Mouse (Mus musculus): ENCODE data around the gene Rtl5. TPM values are rescaled to one million over a fixed set of nuclear protein-coding genes. Genes with fewer than 3 reads are reported as not detected.

Gene Rtl5
- polyA plus RNA-seq, 1 experiment = 24.8 TPM

DNA sequence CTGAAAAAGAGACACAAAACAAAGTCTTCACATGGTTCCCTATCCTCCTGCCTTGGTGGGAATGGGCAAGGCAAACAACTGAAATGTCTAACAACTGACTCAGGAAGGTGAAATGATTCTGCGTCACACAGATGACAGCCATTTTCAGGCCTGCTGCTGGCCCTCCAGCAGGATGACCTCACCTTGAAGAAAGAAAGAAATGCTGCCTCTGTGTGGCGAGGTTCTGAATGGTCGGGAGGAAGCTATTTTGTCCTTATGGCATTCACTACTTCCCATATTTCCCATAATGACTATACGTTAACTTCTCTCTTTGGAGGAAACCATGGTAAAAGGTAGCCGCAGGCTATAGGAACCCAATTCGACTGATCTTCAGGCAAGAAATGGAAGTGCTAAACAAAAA is 4.0 kb downstream of the Rtl5 start:
- peak in 1 of 2 experiments; percentile 34 for DNase-seq (ENCODE audit: extremely low spot score in 1 of 2, low spot score in 1 of 2)

DNA sequence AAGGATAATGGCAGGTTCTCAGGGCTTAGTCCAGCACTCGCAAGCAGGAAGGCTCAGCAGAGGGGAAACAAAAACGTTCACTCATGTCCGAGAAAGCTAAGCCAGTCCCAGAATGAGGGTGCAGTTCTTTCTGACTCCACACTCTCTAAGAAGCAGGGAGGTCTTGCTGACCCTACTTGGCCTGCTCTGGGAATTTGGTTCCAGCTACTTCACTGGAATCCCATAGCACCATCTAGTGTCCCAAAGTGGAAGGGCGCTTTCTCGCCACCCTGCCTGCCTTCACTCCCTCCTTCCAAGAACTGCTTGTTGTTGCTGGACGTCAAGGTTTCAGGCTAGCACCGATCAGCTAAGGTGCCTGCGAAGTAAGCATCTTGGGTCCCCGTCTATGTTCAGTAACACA is 5.0 kb downstream of the Rtl5 start:
- DNase-seq (ENCODE audit: extremely low spot score in 1 of 2, low spot score in 1 of 2) = peak; percentile 42 to 88

DNA sequence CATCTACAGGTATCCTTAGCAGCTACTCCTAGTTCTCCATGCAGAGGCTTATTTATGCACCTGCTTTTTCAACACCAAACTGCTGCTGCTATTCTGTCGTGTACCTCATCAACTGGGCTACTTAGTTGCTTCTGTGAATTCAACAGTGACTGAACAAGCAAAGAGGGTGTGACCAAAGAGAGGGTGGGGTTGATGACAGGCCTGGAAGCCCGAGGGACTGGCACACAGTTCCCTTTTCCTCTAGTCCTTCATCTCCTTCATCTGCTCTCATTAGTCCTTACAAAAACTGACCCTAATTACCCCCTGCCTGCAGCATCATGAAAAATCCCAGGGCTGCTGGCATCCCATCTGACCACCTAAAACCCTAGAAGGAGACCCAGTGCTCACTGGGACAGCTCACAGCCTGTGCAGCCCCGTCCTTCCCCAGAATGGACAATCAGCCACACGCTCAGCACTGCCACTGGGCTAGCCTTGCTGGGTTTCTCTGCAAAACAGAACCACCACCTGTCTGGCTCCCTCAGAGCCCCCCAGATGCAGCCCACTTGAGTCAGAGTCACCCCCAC is 5.8 kb downstream of the Rtl5 start:
- no peak for DNase-seq (ENCODE audit: extremely low spot score in 1 of 2, low spot score in 1 of 2)

DNA sequence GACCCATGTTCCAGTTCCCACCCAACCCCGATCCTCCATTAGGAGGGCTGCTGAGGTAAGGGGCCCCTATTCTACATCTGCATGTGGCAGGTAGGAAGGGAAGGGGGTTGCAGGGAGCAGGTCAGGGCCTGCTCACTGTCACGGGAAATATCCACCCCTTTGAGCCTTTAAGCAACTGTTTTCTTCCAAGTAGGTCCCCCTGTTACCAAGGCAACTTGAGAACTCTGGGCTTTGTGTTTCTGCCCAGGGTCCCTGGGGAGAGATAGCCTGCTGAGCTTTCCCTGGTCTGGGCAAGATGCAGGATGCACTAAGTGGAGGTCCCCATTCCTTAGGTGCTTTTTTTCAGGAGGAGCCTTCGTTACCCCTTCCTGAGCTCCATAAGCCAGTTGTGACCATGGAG is 7.0 kb downstream of the Rtl5 start:
- no peak for DNase-seq (ENCODE audit: extremely low spot score in 1 of 2, low spot score in 1 of 2)

DNA sequence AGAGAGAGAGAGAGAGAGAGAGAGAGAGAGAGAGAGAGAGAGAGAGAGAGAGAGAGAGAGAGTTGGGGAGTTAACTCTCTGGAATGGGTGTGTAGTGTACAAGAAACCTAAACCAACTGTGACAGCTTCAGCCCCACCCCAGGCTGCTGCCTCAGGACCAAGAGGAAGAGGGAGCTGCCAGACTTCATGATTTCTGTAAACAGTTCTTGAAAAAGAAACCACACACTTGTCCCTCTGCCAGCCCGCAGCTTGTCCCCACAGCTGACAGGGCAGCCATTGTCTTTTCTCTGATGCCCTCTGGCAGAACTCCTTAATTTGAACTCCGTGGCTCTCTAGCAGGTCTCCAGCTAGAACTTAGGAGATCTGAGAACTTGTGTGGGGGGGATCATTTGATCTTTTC is 10.2 kb downstream of the Rtl5 start:
- peak in 1 of 2 experiments; percentile 23 for DNase-seq (ENCODE audit: extremely low spot score in 1 of 2, low spot score in 1 of 2)

DNA sequence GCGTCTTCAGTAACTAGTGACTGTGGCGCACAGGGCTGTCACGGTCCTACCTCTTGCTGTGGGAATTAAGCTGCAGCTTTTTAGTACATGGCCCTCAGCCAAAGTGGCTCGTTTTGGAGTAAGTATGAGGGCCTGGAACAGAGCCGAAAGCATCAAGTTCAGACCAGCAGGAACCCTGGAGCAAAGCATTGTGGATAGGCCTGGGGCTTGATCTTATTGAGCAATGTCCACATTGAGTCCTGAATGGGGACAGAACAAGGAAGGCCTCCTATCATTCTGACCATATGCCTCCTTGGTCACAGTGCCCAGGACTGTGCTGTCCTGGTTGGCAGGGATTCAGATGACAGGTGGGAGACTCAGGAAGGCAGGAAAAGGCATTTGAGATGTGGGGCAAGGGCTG is 10.9 kb downstream of the Rtl5 start:
- no peak for DNase-seq (ENCODE audit: extremely low spot score in 1 of 2, low spot score in 1 of 2)

DNA sequence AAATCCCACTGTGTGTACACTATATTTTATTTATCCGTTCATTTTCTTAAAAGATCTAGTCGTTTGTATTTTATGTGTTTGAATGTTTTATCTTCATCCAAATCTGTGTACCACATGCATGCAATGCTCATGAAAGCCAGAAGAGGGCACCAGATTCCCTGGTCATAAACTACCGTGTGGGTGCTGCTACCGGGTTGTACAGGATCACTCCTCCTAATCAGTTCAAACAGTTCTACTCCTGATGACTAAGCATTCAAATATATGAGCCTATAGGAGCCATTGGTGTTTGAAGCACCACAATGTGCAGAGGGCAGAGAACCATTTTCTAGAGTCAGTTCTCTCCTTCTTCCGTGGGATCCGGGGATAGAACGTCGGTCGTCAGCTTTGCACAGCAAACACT is 11.7 kb downstream of the Rtl5 start:
- no peak for DNase-seq (ENCODE audit: extremely low spot score in 1 of 2, low spot score in 1 of 2)

DNA sequence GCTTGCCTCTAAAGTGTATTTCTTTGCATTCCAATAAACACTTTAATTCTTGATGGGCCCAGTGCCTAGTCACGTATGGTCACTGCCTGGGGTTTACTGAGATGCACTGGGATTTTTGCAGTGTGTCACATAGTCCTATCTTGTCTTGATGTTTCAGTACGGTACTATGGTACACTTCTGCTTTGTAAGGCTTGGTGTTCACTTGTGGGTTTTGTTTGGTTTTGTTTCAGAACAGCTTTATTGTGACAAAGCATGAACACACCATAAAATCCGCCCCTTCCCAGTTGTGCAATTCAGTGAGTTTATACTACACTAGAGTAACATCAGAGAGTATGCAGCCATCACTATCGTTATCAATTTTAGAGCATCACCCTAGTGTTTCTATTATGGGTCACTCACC is 17.1 kb downstream of the Rtl5 start:
- no peak for DNase-seq (ENCODE audit: extremely low spot score in 1 of 2, low spot score in 1 of 2)

DNA sequence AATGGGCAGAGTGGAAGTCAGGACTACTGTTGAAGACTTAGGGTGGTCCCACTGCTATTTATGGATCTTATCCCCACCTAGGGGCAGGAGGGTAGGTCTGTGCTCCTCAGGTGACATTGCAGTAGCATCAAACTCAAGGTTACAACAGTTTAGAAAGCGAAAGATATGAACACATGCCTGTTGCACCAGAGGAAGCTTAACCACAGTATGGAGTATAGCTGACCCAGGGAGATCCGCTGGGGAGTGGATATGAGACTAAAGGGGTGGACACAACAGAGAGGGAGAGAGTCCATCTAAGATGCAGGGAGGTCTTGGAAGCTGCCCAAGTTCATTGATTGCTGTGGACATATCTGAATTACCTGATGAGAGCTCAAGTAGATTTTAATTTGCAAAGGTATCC is 17.7 kb downstream of the Rtl5 start:
- no peak for DNase-seq (ENCODE audit: extremely low spot score in 1 of 2, low spot score in 1 of 2)

DNA sequence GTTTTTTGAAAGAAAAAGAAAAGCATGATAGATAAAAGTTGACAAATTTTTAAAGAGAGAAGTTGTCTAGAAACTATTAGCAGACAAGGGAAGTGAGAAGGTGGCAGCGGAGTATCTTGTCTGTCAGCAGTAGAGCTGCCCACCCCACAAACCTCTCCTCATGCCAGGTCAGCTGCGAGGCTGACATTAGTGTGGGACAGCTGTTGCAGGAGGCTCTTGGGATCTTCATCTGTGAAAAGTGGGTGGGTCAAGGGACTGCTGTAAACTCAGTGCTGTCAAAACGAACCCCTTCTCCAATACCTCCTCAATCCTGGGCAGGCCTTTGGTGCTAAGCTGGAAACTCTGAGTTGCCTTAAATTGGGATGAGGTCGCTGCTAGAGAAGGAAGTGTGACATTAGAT is 19.9 kb downstream of the Rtl5 start:
- DNase-seq (ENCODE audit: extremely low spot score in 1 of 2, low spot score in 1 of 2) = no peak

DNA sequence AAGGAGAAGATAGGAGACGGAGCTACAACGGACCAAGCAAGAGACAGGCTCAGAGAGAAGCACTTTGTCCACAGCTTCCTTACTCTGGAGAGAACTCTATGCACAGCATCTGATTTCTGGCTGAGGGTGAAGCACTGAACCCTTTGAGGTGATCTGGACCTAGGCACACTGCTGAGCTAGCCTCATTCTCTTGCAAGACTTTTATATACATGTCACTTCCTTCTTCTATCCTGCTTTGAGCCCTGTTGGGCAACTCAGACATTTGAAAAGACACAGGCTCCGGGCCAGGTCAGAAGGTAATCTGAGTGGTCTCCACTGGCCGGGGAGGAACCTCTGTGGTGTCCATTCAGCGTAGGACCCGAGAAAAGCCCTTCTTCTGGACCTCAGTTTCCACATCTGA is 20.6 kb downstream of the Rtl5 start:
- DNase-seq (ENCODE audit: extremely low spot score in 1 of 2, low spot score in 1 of 2) = no peak

DNA sequence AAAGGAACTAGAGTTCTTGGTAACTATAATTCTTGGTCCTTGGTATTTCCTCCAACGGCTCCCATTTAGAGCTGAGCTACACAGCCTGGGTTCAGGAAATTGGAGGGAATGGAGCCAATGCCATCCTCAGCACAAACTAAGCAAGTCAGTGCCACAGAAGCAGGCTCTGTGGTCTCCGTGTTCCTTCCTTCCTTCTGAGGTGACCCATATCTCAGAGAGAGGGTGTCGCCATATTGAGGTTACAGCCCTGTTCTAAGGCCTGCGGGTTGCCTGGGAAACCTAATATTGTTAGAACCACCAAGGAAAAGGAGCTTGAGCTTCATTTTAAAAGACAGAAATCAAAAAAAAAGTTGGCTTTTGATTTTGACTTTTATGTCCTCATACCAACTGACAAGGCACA is 28.7 kb downstream of the Rtl5 start:
- DNase-seq (ENCODE audit: extremely low spot score in 1 of 2, low spot score in 1 of 2) = no peak

DNA sequence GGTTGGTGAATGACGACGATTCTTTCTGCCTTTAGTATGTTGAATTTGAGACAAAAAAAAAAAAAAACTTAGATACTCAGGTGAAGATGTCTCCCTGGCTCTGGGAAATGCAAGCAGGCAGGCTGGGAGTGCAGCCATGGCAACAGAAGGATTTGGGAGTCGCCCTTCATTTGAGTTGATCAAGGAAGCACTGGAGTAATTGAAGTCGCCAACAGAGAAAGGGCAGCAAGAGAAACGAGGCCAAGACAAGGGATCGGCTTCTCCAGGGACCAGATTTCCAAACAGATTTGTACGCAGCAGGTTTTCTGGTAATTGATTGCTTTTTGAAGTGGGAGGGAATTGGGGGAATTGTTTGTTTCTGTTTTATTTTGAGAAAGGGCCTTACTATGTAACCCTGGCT is 29.5 kb downstream of the Rtl5 start:
- DNase-seq (ENCODE audit: extremely low spot score in 1 of 2, low spot score in 1 of 2) = no peak

DNA sequence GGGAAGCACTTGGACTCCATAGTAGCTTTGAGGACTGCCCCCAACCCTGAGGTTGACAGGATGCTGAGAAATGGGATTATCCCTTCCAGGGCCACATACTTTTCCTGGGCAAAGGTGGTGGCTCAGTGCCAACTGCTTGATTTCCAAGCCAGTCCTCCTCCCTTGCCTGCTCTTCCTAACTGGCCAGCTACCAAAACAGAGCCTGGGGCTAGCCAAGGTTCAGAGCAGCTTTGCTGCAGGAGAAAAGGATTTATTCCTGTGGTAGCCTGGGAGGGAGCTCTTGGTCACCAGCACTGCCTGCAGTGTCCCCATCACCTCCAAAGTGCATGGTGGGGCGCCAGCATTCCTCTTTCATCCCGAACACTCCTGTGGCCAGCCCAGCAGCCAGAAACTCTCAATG is 33.6 kb downstream of the Rtl5 start:
- no peak for DNase-seq (ENCODE audit: extremely low spot score in 1 of 2, low spot score in 1 of 2)

DNA sequence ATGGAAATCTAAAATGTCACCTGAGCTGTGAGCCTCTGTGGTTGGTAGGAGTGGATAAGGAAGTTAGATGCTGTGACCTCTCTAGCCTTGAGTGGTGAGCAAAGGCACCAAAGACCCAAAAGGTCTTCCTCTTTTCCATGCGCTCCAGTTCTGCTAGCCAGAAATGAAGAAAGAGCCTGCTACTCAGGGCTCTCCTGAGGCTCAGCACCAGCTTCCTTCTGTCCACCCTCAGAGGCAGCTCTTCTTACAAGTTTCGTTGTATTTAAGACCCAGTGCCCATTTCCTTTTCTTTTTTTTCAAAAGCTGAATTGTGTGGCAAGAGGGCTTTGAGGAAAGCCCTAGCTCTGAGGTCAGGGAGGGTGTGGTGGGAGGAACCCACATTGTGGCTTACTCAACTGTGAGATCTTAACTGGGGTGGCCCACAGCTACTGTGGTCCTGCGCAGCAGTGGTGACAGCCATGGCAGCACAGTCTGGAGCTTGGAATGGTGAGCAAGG is 34.2 kb downstream of the Rtl5 start:
- DNase-seq (ENCODE audit: extremely low spot score in 1 of 2, low spot score in 1 of 2) = no peak

DNA sequence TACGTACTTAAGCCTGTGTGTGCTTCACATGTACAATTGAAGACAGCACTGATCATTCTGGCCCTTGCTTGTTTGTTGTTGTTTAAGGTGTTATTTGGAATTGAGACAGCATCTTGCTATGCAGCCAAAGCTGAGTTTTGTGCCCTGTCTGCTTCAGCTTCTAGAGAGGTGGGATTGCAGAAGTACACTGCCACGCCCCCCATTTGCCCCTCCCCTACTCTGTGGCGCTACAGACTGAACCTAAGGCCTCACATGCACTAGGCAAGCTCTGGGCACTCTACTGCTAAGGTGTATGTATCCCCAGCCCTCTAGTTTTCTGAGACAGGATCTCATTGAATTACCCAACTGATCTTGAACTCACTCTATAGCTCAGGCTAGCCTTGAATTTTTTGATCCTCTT is 35.4 kb downstream of the Rtl5 start:
- no peak for DNase-seq (ENCODE audit: extremely low spot score in 1 of 2, low spot score in 1 of 2)

DNA sequence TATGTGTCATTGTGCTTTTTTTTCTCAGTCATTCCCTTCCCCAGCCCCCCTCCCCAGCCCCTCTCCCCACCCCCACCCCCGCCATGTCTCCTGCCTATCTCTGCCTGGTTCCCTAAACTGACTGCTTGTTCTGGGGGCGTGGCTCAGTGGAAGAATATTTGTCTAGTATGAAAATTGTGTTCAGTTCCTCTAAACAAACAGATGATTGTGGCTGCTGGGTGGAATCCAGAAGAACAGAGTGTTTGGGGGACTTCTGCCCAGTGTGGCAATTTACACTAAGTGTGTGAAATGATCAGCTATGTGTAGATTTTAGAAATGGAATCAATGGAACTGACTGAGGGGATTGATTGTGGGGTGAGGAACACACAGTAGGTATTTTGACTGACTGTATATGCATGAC is 37.5 kb downstream of the Rtl5 start:
- DNase-seq (ENCODE audit: extremely low spot score in 1 of 2, low spot score in 1 of 2) = no peak

DNA sequence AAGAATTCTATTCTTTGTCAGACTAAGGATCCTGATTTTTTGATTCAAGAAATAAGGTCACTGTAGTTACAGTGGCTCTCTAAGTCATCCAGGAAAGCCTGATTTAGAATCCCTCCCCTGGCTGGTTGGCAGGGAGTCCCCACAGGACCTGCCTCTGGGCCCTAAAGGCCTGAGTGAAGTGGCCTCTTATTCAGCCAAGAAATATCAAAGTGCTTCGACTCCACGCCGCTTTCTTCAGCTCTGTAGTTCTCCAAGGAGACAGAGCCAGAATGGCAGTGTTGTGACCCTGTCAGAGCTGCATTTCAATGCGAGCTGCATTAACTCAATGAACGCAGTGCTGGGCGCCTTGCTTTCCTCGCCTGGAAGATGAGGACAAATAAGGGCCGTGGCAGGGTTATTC is 38.7 kb downstream of the Rtl5 start:
- DNase-seq (ENCODE audit: extremely low spot score in 1 of 2, low spot score in 1 of 2) = no peak

DNA sequence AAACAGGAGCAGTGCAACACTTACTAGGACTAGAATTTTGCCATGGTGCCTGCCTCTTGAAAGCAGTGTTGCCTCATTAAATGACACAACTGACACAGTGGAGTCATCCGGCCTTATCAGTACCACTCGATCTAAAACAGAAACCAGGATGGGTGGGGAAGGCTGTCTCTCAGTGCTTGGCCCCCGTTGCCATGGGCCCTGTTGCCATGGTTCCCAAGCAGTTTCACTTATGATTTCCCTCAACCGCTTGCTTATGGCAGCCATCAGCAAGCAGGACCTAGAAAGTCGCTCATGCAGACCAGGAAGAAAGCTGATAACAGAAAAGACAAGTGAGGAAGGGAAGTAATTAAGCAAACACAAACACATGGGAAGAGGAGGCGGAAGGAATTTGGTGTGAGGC is 39.3 kb downstream of the Rtl5 start:
- DNase-seq (ENCODE audit: extremely low spot score in 1 of 2, low spot score in 1 of 2) = no peak

DNA sequence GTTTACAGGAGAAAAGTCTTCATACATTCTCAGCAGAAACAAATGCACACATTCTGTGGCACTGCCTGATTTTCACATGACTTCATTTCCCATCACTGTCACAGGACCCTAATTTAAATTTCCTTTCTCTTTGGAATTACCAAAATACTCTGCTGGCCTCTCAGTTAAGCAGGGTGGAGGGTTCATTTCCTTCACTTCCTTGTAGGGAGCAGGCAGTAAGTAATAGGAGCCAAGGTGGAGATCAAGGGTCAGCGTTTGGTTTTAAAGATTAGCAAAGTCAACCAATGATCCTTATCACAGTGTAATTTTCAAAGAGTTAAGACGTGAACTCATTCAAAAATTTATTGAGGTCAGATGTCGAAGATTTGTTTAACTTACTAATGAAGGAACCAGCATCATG is 46.1 kb downstream of the Rtl5 start:
- DNase-seq (ENCODE audit: extremely low spot score in 1 of 2, low spot score in 1 of 2) = no peak

DNA sequence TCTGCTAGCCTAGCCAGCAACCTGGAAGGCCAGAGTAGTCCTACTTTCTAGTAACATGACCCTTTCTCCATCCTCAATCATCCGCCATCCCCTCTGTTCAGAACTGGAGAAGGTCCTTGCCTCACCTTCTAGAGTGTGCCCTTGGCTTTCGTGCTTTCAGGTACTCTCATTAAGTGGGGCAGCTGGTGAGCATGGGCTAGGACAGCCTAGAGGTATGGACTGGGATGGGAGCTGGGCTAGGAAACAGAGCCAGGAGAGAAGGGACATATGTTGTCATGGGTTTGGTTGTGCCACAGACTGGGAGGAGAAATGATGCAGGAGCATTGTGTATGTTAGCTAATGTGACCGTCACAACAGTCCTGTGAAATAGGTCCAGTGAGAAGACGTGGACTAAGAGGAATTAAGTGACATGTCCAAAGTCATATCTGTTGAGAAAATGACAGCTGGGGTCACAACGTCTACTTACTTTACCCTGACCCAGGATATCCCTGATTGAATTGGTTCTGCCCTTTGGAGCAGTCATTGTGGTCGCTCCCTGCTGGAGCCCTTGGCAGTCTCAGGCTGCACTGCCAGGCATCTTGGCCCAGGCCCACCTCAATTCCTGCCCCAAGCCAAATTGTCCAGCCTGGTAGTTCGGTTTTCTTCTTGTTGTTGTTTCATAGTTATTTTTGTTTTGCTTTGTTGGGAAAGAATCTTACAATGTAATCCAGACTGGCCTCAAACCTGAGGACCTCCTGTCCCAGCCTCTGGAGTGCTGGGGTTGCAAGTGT is 51.4 kb downstream of the Rtl5 start:
- no peak for DNase-seq (ENCODE audit: extremely low spot score in 1 of 2, low spot score in 1 of 2)

DNA sequence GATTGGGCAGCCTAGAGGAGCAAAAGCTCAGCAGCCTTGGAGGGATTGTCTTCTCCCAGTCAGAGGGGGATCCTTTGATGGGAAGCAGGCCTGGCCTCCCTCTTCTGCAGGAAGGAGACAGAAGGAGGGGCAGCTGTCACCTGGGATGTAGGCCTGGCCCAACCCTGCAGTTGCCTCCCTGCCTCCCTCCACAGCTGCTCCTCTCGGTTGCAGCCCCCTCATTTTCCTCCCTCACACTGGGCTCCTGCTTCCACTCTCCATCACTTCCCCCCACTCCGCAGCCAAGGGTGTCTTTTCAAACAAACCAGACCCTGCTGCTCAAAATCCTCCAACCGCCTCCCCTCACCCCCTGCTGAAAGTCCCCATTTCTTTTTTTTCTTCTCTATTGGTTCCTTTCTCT is 52.2 kb downstream of the Rtl5 start:
- DNase-seq (ENCODE audit: extremely low spot score in 1 of 2, low spot score in 1 of 2) = peak in 1 of 2 experiments; percentile 47
